Mouse (Mus musculus): ENCODE data around the gene H6pd. TPM values are rescaled to one million over a fixed set of nuclear protein-coding genes. Genes with fewer than 3 reads are reported as not detected.

Gene H6pd
- polyA plus RNA-seq, 1 experiment from 2014 or later = 3.0 TPM

GRCm38 (mm10) chr4:150014378-150015091 is 5.7 kb upstream of the H6pd start:
- H3K27ac ChIP-seq = no peak overlapping the region
- no peak overlapping the region for H3K4me3 ChIP-seq (replicated peaks)
- no peak overlapping the region for H3K9ac ChIP-seq
- no peaks in the 10 kb centered on the region for H3K4me1 ChIP-seq
- WGBS = 87% methylated on average over 4 of the region's 4 CpGs
- H3K36me3 ChIP-seq (replicated peaks) = no peaks in the 10 kb centered on the region
- peaks cover 5% of the 10 kb centered on the region; the same call in 1 of the 2 replicates for H3K27me3 ChIP-seq
- no peak overlapping the region for H3K4me2 ChIP-seq
- no peak for ATAC-seq (ENCODE audit: low FRiP score)
- no peaks in the 10 kb centered on the region for H3K9me3 ChIP-seq

DNA sequence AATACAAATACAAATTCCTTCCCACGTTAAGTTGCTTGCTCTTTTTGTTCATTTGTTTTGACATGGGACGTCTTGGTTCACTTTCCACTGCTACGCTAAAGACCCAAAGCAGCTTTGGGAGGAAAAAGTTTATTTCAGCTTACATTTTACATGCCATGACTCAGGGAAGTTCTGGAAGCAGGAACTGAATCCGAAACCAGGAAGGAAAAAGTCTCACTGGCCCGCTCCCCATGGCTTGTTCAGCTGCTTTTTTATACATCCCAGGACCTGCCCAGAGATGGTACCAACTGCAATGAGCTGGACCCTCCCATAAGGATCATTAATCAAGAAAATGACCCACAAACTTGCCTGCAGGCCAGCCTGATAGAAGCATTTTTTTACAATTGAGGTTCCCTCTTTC is 5.0 kb upstream of the H6pd start:
- Histone ChIP-seq H3K36me3 (replicated peaks) (no peaks in the 10 kb centered on the region), H3K9ac (no peak overlapping the region), H3K4me3 (replicated peaks) (no peak overlapping the region), H3K27ac (no peak overlapping the region), H3K9me3 (no peaks in the 10 kb centered on the region), H3K4me1 (peaks cover 5% of the 10 kb centered on the region), H3K27me3 (peaks cover 5% of the 10 kb centered on the region; the same call in 1 of the 2 replicates), H3K4me2 (no peak overlapping the region)
- no peak for ATAC-seq (ENCODE audit: low FRiP score)
- WGBS = 80% methylated on average over 5 of the region's 5 CpGs

DNA sequence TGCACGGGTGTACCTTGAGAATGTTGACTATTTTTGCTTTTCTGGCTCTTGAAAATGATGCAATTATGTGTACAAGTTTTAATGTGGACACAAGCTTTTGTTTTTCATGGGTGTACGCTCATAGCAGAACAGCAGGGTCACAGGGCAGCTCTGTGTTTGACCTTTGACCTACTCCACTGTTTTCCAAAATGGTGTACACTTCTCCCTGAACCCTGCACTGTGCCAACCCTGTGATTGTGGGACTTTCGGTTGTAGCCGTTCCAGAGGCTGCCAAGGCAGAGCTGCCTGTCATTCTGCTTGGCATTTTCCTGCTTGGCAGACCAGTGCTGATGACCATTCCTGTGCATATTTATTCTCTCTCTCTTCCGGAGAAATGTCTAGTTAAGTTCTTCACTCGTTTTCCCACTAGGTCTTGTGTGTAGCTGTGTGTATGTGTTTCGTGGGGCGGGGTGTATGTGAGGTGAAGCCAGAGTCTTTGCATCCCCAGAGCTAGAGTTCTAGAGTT is 4.4 kb upstream of the H6pd start:
- H3K36me3 ChIP-seq (replicated peaks) = no peaks in the 10 kb centered on the region
- H3K27ac ChIP-seq = no peak overlapping the region
- no peaks in the 10 kb centered on the region for H3K9me3 ChIP-seq
- no peak overlapping the region for H3K4me2 ChIP-seq
- ATAC-seq (ENCODE audit: low FRiP score) = no peak
- no peak overlapping the region for H3K9ac ChIP-seq
- 87% methylated on average over 8 of the region's 8 CpGs for WGBS
- H3K27me3 ChIP-seq = peaks cover 5% of the 10 kb centered on the region; the same call in 1 of the 2 replicates
- H3K4me3 ChIP-seq (replicated peaks) = no peak overlapping the region
- peaks cover 5% of the 10 kb centered on the region for H3K4me1 ChIP-seq

GRCm38 (mm10) chr4:150012322-150012723 is 3.5 kb upstream of the H6pd start:
- peaks cover 5% of the 10 kb centered on the region; the same call in 1 of the 2 replicates for H3K27me3 ChIP-seq
- H3K4me1 ChIP-seq = peaks cover 9% of the 10 kb centered on the region
- no peak for ATAC-seq (ENCODE audit: low FRiP score)
- no peak overlapping the region for H3K4me3 ChIP-seq (replicated peaks)
- WGBS = 83% methylated on average over 4 of the region's 4 CpGs
- H3K27ac ChIP-seq = no peak overlapping the region
- no peaks in the 10 kb centered on the region for H3K36me3 ChIP-seq (replicated peaks)
- H3K4me2 ChIP-seq = no peak overlapping the region
- H3K9me3 ChIP-seq = no peaks in the 10 kb centered on the region
- H3K9ac ChIP-seq = no peak overlapping the region

GRCm38 (mm10) chr4:150011564-150012321 is 2.9 kb upstream of the H6pd start:
- Histone ChIP-seq H3K4me3 (replicated peaks) (no peak overlapping the region), H3K27me3 (peaks cover 5% of the 10 kb centered on the region; the same call in 1 of the 2 replicates), H3K27ac (no peak overlapping the region), H3K36me3 (replicated peaks) (no peaks in the 10 kb centered on the region), H3K9ac (no peak overlapping the region), H3K4me2 (no peak overlapping the region), H3K4me1 (peaks cover 9% of the 10 kb centered on the region), H3K9me3 (no peaks in the 10 kb centered on the region)
- WGBS = 62% methylated on average over 10 of the region's 10 CpGs
- ATAC-seq (ENCODE audit: low FRiP score) = no peak

- Histone ChIP-seq H3K4me3 (replicated peaks) (no peak overlapping the region), H3K27me3 (peaks cover 5% of the 10 kb centered on the region; the same call in 1 of the 2 replicates), H3K9ac (no peak overlapping the region), H3K9me3 (no peaks in the 10 kb centered on the region), H3K36me3 (replicated peaks) (no peaks in the 10 kb centered on the region), H3K4me1 (peaks cover 9% of the 10 kb centered on the region), H3K4me2 (no peak overlapping the region), H3K27ac (no peak overlapping the region)
- 89% methylated on average over 6 of the region's 6 CpGs for WGBS
- no peak for ATAC-seq (ENCODE audit: low FRiP score)
Measured at GRCm38 (mm10) chr4:150010054-150010730, 1.4 kb upstream of the H6pd start.

DNA sequence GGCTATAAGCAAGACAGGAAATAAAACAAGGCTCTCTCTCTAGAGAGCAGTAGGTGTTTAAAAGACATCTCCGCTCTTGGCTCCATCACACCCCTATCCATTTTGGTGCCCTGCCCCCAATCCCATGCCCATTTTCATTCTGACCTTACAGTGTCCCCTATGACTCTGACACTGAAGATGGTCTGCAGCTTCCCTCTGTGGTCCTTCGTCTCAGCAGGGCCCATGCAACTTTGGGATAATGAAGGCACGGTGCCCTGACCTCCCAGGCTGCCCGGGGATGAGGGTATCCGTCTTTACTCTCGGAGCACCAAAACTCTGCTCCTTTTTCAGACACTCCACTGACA is 736 bp upstream of the H6pd start:
- ATAC-seq (ENCODE audit: low FRiP score) = no peak
- no peak overlapping the region for H3K4me2 ChIP-seq
- no peak overlapping the region for H3K27ac ChIP-seq
- no peak overlapping the region for H3K9ac ChIP-seq
- H3K4me3 ChIP-seq (replicated peaks) = no peak overlapping the region
- H3K27me3 ChIP-seq = peaks cover 5% of the 10 kb centered on the region; the same call in 1 of the 2 replicates
- 77% methylated on average over 6 of the region's 6 CpGs for WGBS
- H3K4me1 ChIP-seq = peaks cover 9% of the 10 kb centered on the region
- no peaks in the 10 kb centered on the region for H3K36me3 ChIP-seq (replicated peaks)
- no peaks in the 10 kb centered on the region for H3K9me3 ChIP-seq

- Histone ChIP-seq H3K9me3 (no peaks in the 10 kb centered on the region), H3K4me1 (peaks cover 9% of the 10 kb centered on the region), H3K27me3 (peaks cover 5% of the 10 kb centered on the region; the same call in 1 of the 2 replicates), H3K27ac (peak overlapping the region; percentile 85), H3K9ac (peak overlapping the region; percentile 88), H3K4me2 (peak overlapping the region; percentile 76), H3K36me3 (replicated peaks) (no peaks in the 10 kb centered on the region), H3K4me3 (replicated peaks) (peak overlapping the region; percentile 70)
- 0% methylated on average over 41 of the region's 42 CpGs for WGBS
- ATAC-seq (ENCODE audit: low FRiP score) = peak; percentile 88
Measured at GRCm38 (mm10) chr4:150008325-150008852, 434 bp downstream of the H6pd start.

GRCm38 (mm10) chr4:150007444-150007843 is 1.4 kb downstream of the H6pd start:
- no peaks in the 10 kb centered on the region for H3K36me3 ChIP-seq (replicated peaks)
- no peak overlapping the region for H3K4me2 ChIP-seq
- H3K9ac ChIP-seq = no peak overlapping the region
- peaks cover 9% of the 10 kb centered on the region for H3K4me1 ChIP-seq
- H3K9me3 ChIP-seq = no peaks in the 10 kb centered on the region
- H3K27ac ChIP-seq = no peak overlapping the region
- no peak overlapping the region for H3K4me3 ChIP-seq (replicated peaks)
- WGBS = 88% methylated on average over 3 of the region's 3 CpGs
- ATAC-seq (ENCODE audit: low FRiP score) = no peak
- H3K27me3 ChIP-seq = peaks cover 5% of the 10 kb centered on the region; the same call in 1 of the 2 replicates

DNA sequence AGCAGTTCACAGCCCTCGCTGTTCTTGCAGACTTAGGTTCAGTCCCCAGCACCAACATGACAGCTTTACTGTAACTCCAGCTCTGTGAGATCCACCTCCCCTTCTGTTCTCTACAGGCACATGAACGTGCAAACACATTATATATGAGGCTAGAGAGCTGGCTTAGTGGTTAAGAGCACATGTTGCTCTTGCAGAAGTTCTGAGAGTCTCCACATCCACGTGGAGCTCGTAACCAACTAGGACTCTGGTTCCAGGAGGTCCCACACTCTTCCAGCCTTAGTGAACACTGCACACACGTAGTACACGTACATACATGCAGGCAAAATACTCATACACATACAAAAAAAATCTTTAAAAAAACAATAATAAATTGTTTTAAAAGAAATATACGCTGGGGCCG is 1.8 kb downstream of the H6pd start:
- Histone ChIP-seq H3K27ac (no peak overlapping the region), H3K4me2 (no peak overlapping the region), H3K9me3 (no peaks in the 10 kb centered on the region), H3K4me3 (replicated peaks) (no peak overlapping the region), H3K27me3 (peaks cover 5% of the 10 kb centered on the region; the same call in 1 of the 2 replicates), H3K9ac (no peak overlapping the region), H3K4me1 (peaks cover 9% of the 10 kb centered on the region), H3K36me3 (replicated peaks) (no peaks in the 10 kb centered on the region)
- no peak for ATAC-seq (ENCODE audit: low FRiP score)
- WGBS = 89% methylated on average over 8 of the region's 8 CpGs

DNA sequence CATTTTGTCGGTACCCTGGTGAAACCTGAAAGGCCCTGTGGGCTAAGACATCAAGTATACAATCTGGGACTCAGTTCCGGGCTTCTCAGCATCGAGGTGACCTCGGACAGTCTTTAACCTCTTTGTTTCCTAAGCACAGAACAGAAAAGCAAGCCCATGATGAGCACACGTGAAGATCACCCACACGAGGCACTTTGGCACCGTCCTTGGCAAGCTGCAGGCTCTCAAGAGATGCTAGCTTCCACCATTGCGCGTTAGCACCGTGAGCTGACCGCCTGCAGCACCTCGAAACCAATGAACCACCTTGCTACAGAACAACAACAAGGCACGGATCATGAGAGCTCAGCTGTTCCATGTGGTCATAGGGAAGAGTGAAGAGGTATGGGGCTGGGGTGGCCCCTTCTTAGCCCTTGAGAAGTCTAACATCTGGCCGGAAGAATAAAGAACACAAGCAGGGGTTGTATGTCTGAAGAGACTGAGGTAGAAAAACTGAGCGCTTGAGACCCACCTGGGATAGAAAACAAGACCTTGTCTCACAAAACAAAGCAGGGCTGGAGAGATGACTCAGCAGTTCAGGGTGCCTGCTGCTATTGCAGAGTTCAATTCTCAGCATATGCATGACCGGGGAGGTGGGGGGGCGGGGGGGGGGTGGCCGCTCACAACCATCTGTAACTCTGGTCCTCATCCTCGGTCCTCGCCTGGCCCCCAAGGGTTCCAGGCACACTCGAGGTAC is 2.5 kb downstream of the H6pd start:
- H3K4me2 ChIP-seq = no peak overlapping the region
- H3K36me3 ChIP-seq (replicated peaks) = no peaks in the 10 kb centered on the region
- ATAC-seq (ENCODE audit: low FRiP score) = no peak
- peaks cover 9% of the 10 kb centered on the region for H3K4me1 ChIP-seq
- no peak overlapping the region for H3K9ac ChIP-seq
- WGBS = 86% methylated on average over 21 of the region's 21 CpGs
- H3K27ac ChIP-seq = no peak overlapping the region
- no peaks in the 10 kb centered on the region for H3K9me3 ChIP-seq
- H3K4me3 ChIP-seq (replicated peaks) = no peak overlapping the region
- H3K27me3 ChIP-seq = peaks cover 5% of the 10 kb centered on the region; the same call in 1 of the 2 replicates

Measured in forebrain, embryonic 12.5 days (tissue).